9 mouse cellular contexts compared by ENCODE assay signal in the genomic region with DNA sequence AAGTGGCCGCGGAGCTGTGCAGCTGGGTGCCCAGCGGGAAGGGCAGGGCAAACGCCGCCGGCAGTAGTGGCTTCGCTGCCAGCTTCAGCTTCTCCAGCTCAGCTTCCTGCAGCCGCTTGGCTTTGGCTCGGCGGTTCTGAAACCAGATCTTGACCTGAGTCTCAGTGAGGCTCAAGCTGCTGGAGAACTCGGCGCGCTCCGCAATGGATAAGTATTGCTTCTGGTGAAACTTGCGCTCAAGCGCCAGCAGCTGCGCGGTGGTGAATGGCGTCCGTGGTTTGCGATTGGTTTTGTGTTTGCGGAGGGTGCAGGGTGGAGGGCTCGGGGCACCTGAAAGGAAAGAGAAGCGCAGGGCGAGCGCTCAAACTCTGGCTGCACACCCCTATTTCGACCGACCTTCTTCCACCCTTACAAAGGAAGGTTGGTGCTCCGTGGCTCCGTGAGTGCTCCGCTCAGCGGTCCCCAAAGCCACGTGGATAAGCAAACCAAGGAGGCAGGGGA. TPM values are rescaled to one million over a fixed set of nuclear protein-coding genes. Genes with fewer than 3 reads are reported as not detected.
DNase-seq lines count a peak whose midpoint lies in the region; ATAC-seq and TF ChIP-seq lines count a peak whose summit lies in the region.
"Had no signal": no experiment of that assay in that cellular context is flagged by ENCODE, and none has a peak within 500 bp of the region (broad histone marks: within the 10 kb centered on the region; RNA-seq: fewer than 3 reads in every experiment).

No protein-coding gene starts in this region.

- H3K27ac ChIP-seq in lung, embryonic 14.5 days (ENCODE audit: low read depth) = no peak overlapping the region
- no peak overlapping the region; the same call in 1 of the 2 replicates for H3K27ac ChIP-seq in embryonic facial prominence, embryonic 10.5 days (replicated peaks)
- H3K27ac ChIP-seq in hindbrain, embryonic 10.5 days = peak overlapping the region; percentile 86
- H3K27ac ChIP-seq in lung, postnatal 0 days (ENCODE audit: low read length) = no peak overlapping the region
- no peak overlapping the region for H3K27ac ChIP-seq in stomach, postnatal 0 days (replicated peaks)

- peak overlapping the region; percentile 40 for H3K4me3 ChIP-seq in lung, embryonic 14.5 days (ENCODE audit: low read depth, low read length)
- H3K4me3 ChIP-seq in embryonic facial prominence, embryonic 10.5 days = peak overlapping the region; percentile 53
- H3K4me3 ChIP-seq in hindbrain, embryonic 10.5 days = peak overlapping the region; percentile 65
- peak overlapping the region; percentile 25 for H3K4me3 ChIP-seq in lung, postnatal 0 days (ENCODE audit: low read depth, low read length)
- H3K4me3 ChIP-seq in stomach, postnatal 0 days (ENCODE audit: low read depth, low read length) = peak overlapping the region; percentile 41

- H3K36me3 ChIP-seq in lung, embryonic 14.5 days (ENCODE audit: insufficient read depth) = no peaks in the 10 kb centered on the region
- H3K36me3 ChIP-seq in embryonic facial prominence, embryonic 10.5 days (replicated peaks) = no peaks in the 10 kb centered on the region
- peaks cover 15% of the 10 kb centered on the region; the same call in 1 of the 2 replicates for H3K36me3 ChIP-seq in hindbrain, embryonic 10.5 days
- no peaks in the 10 kb centered on the region for H3K36me3 ChIP-seq in lung, postnatal 0 days (ENCODE audit: insufficient read depth, low read length)
- H3K36me3 ChIP-seq in stomach, postnatal 0 days (ENCODE audit: control insufficient read depth, insufficient read depth, low read length) = no peaks in the 10 kb centered on the region

- peak; percentile 44; the same call in 1 of the 2 replicates for ATAC-seq in lung, embryonic 14.5 days (ENCODE audit: insufficient read depth)
- no peak for ATAC-seq in lung, postnatal 0 days
- no peak for ATAC-seq in stomach, postnatal 0 days (ENCODE audit: low FRiP score, low TSS enrichment)

- TF ChIP-seq EP300 in lung, postnatal 0 days (IDR thresholded peaks at IDR 0.05) = no peak
- no peak for TF ChIP-seq EP300 in stomach, postnatal 0 days (optimal IDR thresholded peaks at IDR 0.05)

- no peak overlapping the region for H3K9ac ChIP-seq in lung, embryonic 14.5 days
- no peak overlapping the region for H3K9ac ChIP-seq in lung, postnatal 0 days (replicated peaks; ENCODE audit: low read depth)
- H3K9ac ChIP-seq in stomach, postnatal 0 days (ENCODE audit: low read length) = no peak overlapping the region

- peak; percentile 53 for DNase-seq in lung, embryonic 14.5 days
- no peak for DNase-seq in lung, postnatal 36 days
- DNase-seq in embryonic facial prominence, embryonic 10.5 days (ENCODE audit: low spot score) = peak; percentile 67
- DNase-seq in hindbrain, embryonic 10.5 days (ENCODE audit: low spot score) = peak; percentile 65
- DNase-seq in lung, postnatal 0 days (ENCODE audit: low spot score) = no peak
- peak; percentile 32 for DNase-seq in stomach, postnatal 0 days (ENCODE audit: low spot score)
- no peak for DNase-seq in layer of hippocampus, adult 18-20 months (ENCODE audit: low spot score in 2 of 2)
- DNase-seq in adrenal gland, adult 18-20 months (ENCODE audit: low spot score in 2 of 2) = no peak

- no peaks in the 10 kb centered on the region for H3K9me3 ChIP-seq in lung, embryonic 14.5 days (ENCODE audit: low read depth, low read length)
- no peaks in the 10 kb centered on the region for H3K9me3 ChIP-seq in embryonic facial prominence, embryonic 10.5 days
- no peaks in the 10 kb centered on the region for H3K9me3 ChIP-seq in hindbrain, embryonic 10.5 days
- no peaks in the 10 kb centered on the region for H3K9me3 ChIP-seq in lung, postnatal 0 days (ENCODE audit: low read length)
- no peaks in the 10 kb centered on the region for H3K9me3 ChIP-seq in stomach, postnatal 0 days (ENCODE audit: control insufficient read depth, low read length)

- peak overlapping the region; percentile 65 for H3K4me2 ChIP-seq in lung, embryonic 14.5 days
- H3K4me2 ChIP-seq in lung, postnatal 0 days (replicated peaks; ENCODE audit: low read depth, low read length) = peak overlapping the region; percentile 47
- peak overlapping the region; percentile 69 for H3K4me2 ChIP-seq in stomach, postnatal 0 days (replicated peaks; ENCODE audit: low read depth)

- under 1% methylated on average over 33 of the region's 33 CpGs for WGBS in lung, embryonic 14.5 days
- under 1% methylated on average over 33 of the region's 33 CpGs for whole genome bisulfite sequencing in embryonic facial prominence, embryonic 10.5 days
- under 1% methylated on average over 33 of the region's 33 CpGs for WGBS in hindbrain, embryonic 10.5 days
- 2% methylated on average over 33 of the region's 33 CpGs for WGBS in lung, postnatal 0 days
- WGBS in stomach, postnatal 0 days = 1% methylated on average over 33 of the region's 33 CpGs

- TF ChIP-seq CTCF in lung, embryonic 14.5 days (IDR thresholded peaks at IDR 0.05; ENCODE audit: low read depth) = no peak
- no peak for TF ChIP-seq CTCF in lung, postnatal 0 days (IDR thresholded peaks at IDR 0.05)
- no peak for TF ChIP-seq CTCF in stomach, postnatal 0 days (IDR thresholded peaks at IDR 0.05; ENCODE audit: low read depth)

- H3K27me3 ChIP-seq in lung, embryonic 14.5 days (ENCODE audit: insufficient read depth, low read length) = peaks cover 87% of the 10 kb centered on the region
- H3K27me3 ChIP-seq in embryonic facial prominence, embryonic 10.5 days (replicated peaks; ENCODE audit: low read depth, poor library complexity, severe bottlenecking) = peaks cover 95% of the 10 kb centered on the region
- peaks cover 90% of the 10 kb centered on the region for H3K27me3 ChIP-seq in hindbrain, embryonic 10.5 days (ENCODE audit: insufficient read depth, poor library complexity, severe bottlenecking)
- peaks cover 56% of the 10 kb centered on the region for H3K27me3 ChIP-seq in lung, postnatal 0 days (replicated peaks; ENCODE audit: insufficient read depth, low read length)
- H3K27me3 ChIP-seq in stomach, postnatal 0 days (ENCODE audit: control insufficient read depth, insufficient read depth, low read length) = peaks cover 22% of the 10 kb centered on the region; the same call in 1 of the 2 replicates

- H3K4me1 ChIP-seq in lung, embryonic 14.5 days (ENCODE audit: insufficient read depth) = 0 out of 2 replicates have a peak, but pooled peaks cover 5% of the 10 kb centered on the region
- peaks cover 22% of the 10 kb centered on the region for H3K4me1 ChIP-seq in embryonic facial prominence, embryonic 10.5 days
- peaks cover 51% of the 10 kb centered on the region for H3K4me1 ChIP-seq in hindbrain, embryonic 10.5 days (replicated peaks)
- 0 out of 2 replicates have a peak, but pooled peaks cover 2% of the 10 kb centered on the region for H3K4me1 ChIP-seq in lung, postnatal 0 days (ENCODE audit: insufficient read depth, low read depth, low read length)
- H3K4me1 ChIP-seq in stomach, postnatal 0 days (replicated peaks; ENCODE audit: control insufficient read depth, insufficient read depth) = no peaks in the 10 kb centered on the region; the same call in 1 of the 2 replicates

RNA-seq across cellular contexts. Expression of a gene that starts 1.0 kb away (rescaled TPM):
- polyA plus RNA-seq in lung, embryonic 14.5 days (2014; fragmentation: Nextera tagmentation; extraction: Ambion mirVana) = not detected in 2 replicates
- polyA plus RNA-seq in embryonic facial prominence, embryonic 10.5 days (2016; fragmentation: Nextera tagmentation; extraction: Ambion mirVana) = 2.6 and 9.9 TPM in 2 replicates
- 95.9 and 105 TPM in 2 replicates for polyA plus RNA-seq in hindbrain, embryonic 10.5 days (2016; fragmentation: Nextera tagmentation; extraction: Ambion mirVana)
- polyA plus RNA-seq in lung, postnatal 0 days (2015; fragmentation: Nextera tagmentation; extraction: Ambion mirVana) = not detected in 2 replicates
- 0.04 TPM in 1 of 2 replicates, not detected in the other for polyA plus RNA-seq in stomach, postnatal 0 days (2015; fragmentation: Nextera tagmentation; extraction: Ambion mirVana)
- total RNA-seq in layer of hippocampus, adult 18-20 months (2021) = under 1 TPM in 1 of 2 experiments, not detected in 1; 0.15 TPM
- total RNA-seq in adrenal gland, adult 18-20 months (2021) = not detected
- polyA plus RNA-seq: spleen, adult 2 months had no signal

RNA-seq across cellular contexts. Expression of a gene that starts 11.4 kb away (rescaled TPM):
- polyA plus RNA-seq in lung, embryonic 14.5 days (2014; fragmentation: Nextera tagmentation; extraction: Ambion mirVana) = 63.0 and 65.8 TPM in 2 replicates
- 80.2 and 80.8 TPM in 2 replicates for polyA plus RNA-seq in embryonic facial prominence, embryonic 10.5 days (2016; fragmentation: Nextera tagmentation; extraction: Ambion mirVana)
- 82.2 and 82.5 TPM in 2 replicates for polyA plus RNA-seq in hindbrain, embryonic 10.5 days (2016; fragmentation: Nextera tagmentation; extraction: Ambion mirVana)
- 20.8 and 22.4 TPM in 2 replicates for polyA plus RNA-seq in lung, postnatal 0 days (2015; fragmentation: Nextera tagmentation; extraction: Ambion mirVana)
- polyA plus RNA-seq in stomach, postnatal 0 days (2015; fragmentation: Nextera tagmentation; extraction: Ambion mirVana) = 17.7 and 20.1 TPM in 2 replicates
- total RNA-seq in layer of hippocampus, adult 18-20 months (2021) = 10 to 100 TPM; 34.1 to 35.4 TPM
- total RNA-seq in adrenal gland, adult 18-20 months (2021) = 10 to 100 TPM; 18.5 to 22.8 TPM

RNA-seq across cellular contexts. Expression of a gene that starts 11.7 kb away (rescaled TPM):
- 39.1 and 39.5 TPM in 2 replicates for polyA plus RNA-seq in lung, embryonic 14.5 days (2014; fragmentation: Nextera tagmentation; extraction: Ambion mirVana)
- 39.2 and 42.7 TPM in 2 replicates for polyA plus RNA-seq in embryonic facial prominence, embryonic 10.5 days (2016; fragmentation: Nextera tagmentation; extraction: Ambion mirVana)
- 48.3 and 53.1 TPM in 2 replicates for polyA plus RNA-seq in hindbrain, embryonic 10.5 days (2016; fragmentation: Nextera tagmentation; extraction: Ambion mirVana)
- 21.5 and 23.0 TPM in 2 replicates for polyA plus RNA-seq in lung, postnatal 0 days (2015; fragmentation: Nextera tagmentation; extraction: Ambion mirVana)
- 19.7 and 20.7 TPM in 2 replicates for polyA plus RNA-seq in stomach, postnatal 0 days (2015; fragmentation: Nextera tagmentation; extraction: Ambion mirVana)
- 10 to 100 TPM; 23.8 to 24.2 TPM for total RNA-seq in layer of hippocampus, adult 18-20 months (2021)
- total RNA-seq in adrenal gland, adult 18-20 months (2021) = 10 to 100 TPM; 16.3 to 23.5 TPM

RNA-seq across cellular contexts. Expression of a gene that starts 34.5 kb away (rescaled TPM):
- 0.46 TPM in 1 of 2 replicates, not detected in the other for polyA plus RNA-seq in lung, embryonic 14.5 days (2014; fragmentation: Nextera tagmentation; extraction: Ambion mirVana)
- 0.98 and 1.4 TPM in 2 replicates for polyA plus RNA-seq in embryonic facial prominence, embryonic 10.5 days (2016; fragmentation: Nextera tagmentation; extraction: Ambion mirVana)
- polyA plus RNA-seq in hindbrain, embryonic 10.5 days (2016; fragmentation: Nextera tagmentation; extraction: Ambion mirVana) = 2.7 and 7.2 TPM in 2 replicates
- 0.29 TPM in 2 replicates for polyA plus RNA-seq in lung, postnatal 0 days (2015; fragmentation: Nextera tagmentation; extraction: Ambion mirVana)
- polyA plus RNA-seq in stomach, postnatal 0 days (2015; fragmentation: Nextera tagmentation; extraction: Ambion mirVana) = 4.5 and 5.6 TPM in 2 replicates
- total RNA-seq in layer of hippocampus, adult 18-20 months (2021) = 100 to 1,000 TPM; 269 to 293 TPM
- 1 to 10 TPM; 6.2 to 7.5 TPM for total RNA-seq in adrenal gland, adult 18-20 months (2021)
- polyA plus RNA-seq: spleen, adult 2 months had no signal

RNA-seq across cellular contexts. Expression of a gene that starts 45.3 kb away (rescaled TPM):
- 0.43 TPM in 1 of 2 replicates, not detected in the other for polyA plus RNA-seq in lung, embryonic 14.5 days (2014; fragmentation: Nextera tagmentation; extraction: Ambion mirVana)
- not detected in 2 replicates for polyA plus RNA-seq in embryonic facial prominence, embryonic 10.5 days (2016; fragmentation: Nextera tagmentation; extraction: Ambion mirVana)
- not detected in 2 replicates for polyA plus RNA-seq in hindbrain, embryonic 10.5 days (2016; fragmentation: Nextera tagmentation; extraction: Ambion mirVana)
- not detected in 2 replicates for polyA plus RNA-seq in lung, postnatal 0 days (2015; fragmentation: Nextera tagmentation; extraction: Ambion mirVana)
- polyA plus RNA-seq in stomach, postnatal 0 days (2015; fragmentation: Nextera tagmentation; extraction: Ambion mirVana) = 24.4 and 45.2 TPM in 2 replicates
- total RNA-seq in layer of hippocampus, adult 18-20 months (2021) = not detected
- not detected for total RNA-seq in adrenal gland, adult 18-20 months (2021)
- polyA plus RNA-seq: spleen, adult 2 months had no signal

Comparison
In these comparisons a context has a peak if more than half of its experiments do, and no peak if none do; other contexts are left out.
1. DNase-seq: peak in lung, embryonic 14.5 days (single experiment), embryonic facial prominence, embryonic 10.5 days (single experiment), hindbrain, embryonic 10.5 days (single experiment) and stomach, postnatal 0 days (single experiment); none in lung, postnatal 36 days (single experiment), lung, postnatal 0 days (single experiment), layer of hippocampus, adult 18-20 months (0 of 2) and adrenal gland, adult 18-20 months (0 of 2).
2. Peak in every context shown above with its lines, with median percentiles within 50 percentile points of each other: H3K4me2 ChIP-seq and H3K4me3 ChIP-seq.